Mouse (Mus musculus) myocyte (in vitro differentiated cells): Measurements from ENCODE around the gene Myo5c. TPM values are rescaled to one million over a fixed set of nuclear protein-coding genes. Genes with fewer than 3 reads are reported as not detected.

Experiments
- H3K27me3 ChIP-seq: one replicate; pipeline ENCODE4 v1.6.1; 2011; ENCODE audit not compliant: control insufficient read depth, insufficient read depth, insufficient read length
- H3K36me3 ChIP-seq: one replicate; pipeline ENCODE4 v1.6.1; 2011; ENCODE audit not compliant: control insufficient read depth, insufficient read depth
- H3K4me2 ChIP-seq: one replicate; pipeline ENCODE4 v1.6.1; 2011; ENCODE audit warnings: low read depth, control low read depth
- H3K4me3 ChIP-seq: one replicate; pipeline ENCODE4 v1.5.1; 2011; ENCODE audit warnings: mild to moderate bottlenecking, control low read depth, moderate library complexity
- H3K79me2 ChIP-seq: one replicate; pipeline ENCODE4 v1.6.1; 2011; ENCODE audit not compliant: control insufficient read depth, insufficient read depth
- H3ac ChIP-seq: one replicate; pipeline ENCODE4 v1.6.1; 2011; ENCODE audit not compliant: control insufficient read depth, insufficient read length
- CEBPB ChIP-seq: IDR thresholded peaks from 2 replicates; pipeline ENCODE4 v1.6.1; 2011; ENCODE audit warnings: mild to moderate bottlenecking, moderate library complexity; ENCODE audit not compliant: poor library complexity, insufficient read depth, severe bottlenecking
- E2F4 ChIP-seq: IDR thresholded peaks from one replicate; pipeline ENCODE4 v1.6.1; 2011; ENCODE audit warnings: mild to moderate bottlenecking, control low read depth, moderate library complexity; ENCODE audit not compliant: insufficient read depth
- MAX ChIP-seq: IDR thresholded peaks from one replicate; pipeline ENCODE4 v1.6.1; 2011; ENCODE audit warnings: low read depth, mild to moderate bottlenecking, control low read depth
- MYOD1 ChIP-seq, 3 experiments: IDR thresholded peaks; one replicate each; pipeline ENCODE4 v1.6.1; 2011; ENCODE audit warnings: control low read depth in 2 of 3, low read depth in 2 of 3, mild to moderate bottlenecking in 2 of 3, moderate library complexity in 1 of 3; ENCODE audit not compliant: insufficient read length in 2 of 3, control insufficient read depth in 1 of 3
- MYOG ChIP-seq, 3 experiments: IDR thresholded peaks; one replicate each; pipeline ENCODE4 v1.6.1; 2011; ENCODE audit warnings: control low read depth in 2 of 3, low read depth in 2 of 3, mild to moderate bottlenecking in 2 of 3; ENCODE audit not compliant: insufficient read length in 2 of 3, control insufficient read depth in 1 of 3, insufficient read depth in 1 of 3
- POLR2A ChIP-seq: IDR thresholded peaks from one replicate; pipeline ENCODE4 v1.6.1; 2011; ENCODE audit warnings: low read depth, mild to moderate bottlenecking, control low read depth, moderate library complexity; ENCODE audit not compliant: insufficient read length
- POLR2AphosphoS2 ChIP-seq: IDR thresholded peaks from one replicate; pipeline ENCODE4 v1.6.1; 2011; ENCODE audit warnings: low read depth, control low read depth; ENCODE audit not compliant: insufficient read length
- REST ChIP-seq: IDR thresholded peaks from one replicate; pipeline ENCODE4 v1.6.1; 2011; ENCODE audit warnings: mild to moderate bottlenecking, control low read depth, moderate library complexity; ENCODE audit not compliant: insufficient read depth, insufficient read length
- SRF ChIP-seq: IDR thresholded peaks from one replicate; pipeline ENCODE4 v1.6.1; 2011; ENCODE audit warnings: low read depth; ENCODE audit not compliant: control insufficient read depth, insufficient read length
- TCF12 ChIP-seq: IDR thresholded peaks from one replicate; pipeline ENCODE4 v1.6.1; 2011; ENCODE audit warnings: mild to moderate bottlenecking, control low read depth; ENCODE audit not compliant: poor library complexity, insufficient read depth, severe bottlenecking
- TCF3 ChIP-seq: IDR thresholded peaks from one replicate; pipeline ENCODE4 v1.6.1; 2011; ENCODE audit warnings: low read depth, control low read depth; ENCODE audit not compliant: insufficient read length
- USF1 ChIP-seq: IDR thresholded peaks from one replicate; pipeline ENCODE4 v1.6.1; 2011; ENCODE audit warnings: low read depth, mild to moderate bottlenecking, control low read depth, moderate library complexity
- polyA plus RNA-seq: library from polyadenylated mRNA; unstranded; fragments of >200 nt; fragmentation: generic; extraction: Trizol; gene quantifications from one replicate; pipeline ENCODE4 v1.2.1, GENCODE M21; 2012; ENCODE audit warnings: missing spikeins

Myo5c gene
- polyA plus RNA-seq, 1 experiment, result 0.07 TPM

- Histone ChIP-seq H3K79me2 (no peaks in the 10 kb centered on the region), H3K4me2 (no peak within 1 kb of the TSS), H3K27me3 (no peaks in the 10 kb centered on the region), H3K36me3 (no peaks in the 10 kb centered on the region), H3K4me3 (no peak within 1 kb of the TSS), H3ac (no peak within 1 kb of the TSS)
- TF ChIP-seq SRF (no peak), MAX (no peak), POLR2AphosphoS2 (no peak)
These were observed 115.6 kb downstream of the Myo5c start, which contains the start of gene Bcl2l10 for GRCm38 (mm10) chr9:75347458-75347857. Bcl2l10 (plus strand) TSS chr9:75347758.

GRCm38 (mm10) chr9:75348066-75348465 lies 116.2 kb downstream of the Myo5c start:
- Histone ChIP-seq H3K4me3 (no peak overlapping the region), H3K36me3 (no peaks in the 10 kb centered on the region), H3K27me3 (no peaks in the 10 kb centered on the region), H3ac (no peak overlapping the region), H3K79me2 (no peaks in the 10 kb centered on the region), H3K4me2 (no peak overlapping the region)
- TF ChIP-seq USF1 (no peak), POLR2A (no peak), REST (no peak), CEBPB (no peak), POLR2AphosphoS2 (no peak), MAX (no peak)

- Histone ChIP-seq H3K4me2 (no peak overlapping the region), H3K36me3 (no peaks in the 10 kb centered on the region), H3K79me2 (no peaks in the 10 kb centered on the region), H3K27me3 (no peaks in the 10 kb centered on the region), H3ac (no peak overlapping the region), H3K4me3 (no peak overlapping the region)
- TF ChIP-seq MAX (no peak), POLR2A (no peak), TCF3 (no peak), REST (no peak), E2F4 (no peak), MYOG (IDR thresholded peaks at IDR 0.05; ENCODE audit: control insufficient read depth in 1 of 3, insufficient read depth in 1 of 3, insufficient read length in 2 of 3, low read depth in 2 of 3) (no peak), POLR2AphosphoS2 (no peak), SRF (no peak)
These were observed 116.8 kb downstream of the Myo5c start for GRCm38 (mm10) chr9:75348641-75349040.

GRCm38 (mm10) chr9:75353094-75353493 lies 121.3 kb downstream of the Myo5c start:
- H3K36me3 ChIP-seq, result no peaks in the 10 kb centered on the region
- no peak overlapping the region for H3K4me3 ChIP-seq
- no peaks in the 10 kb centered on the region for H3K79me2 ChIP-seq
- no peak for TF ChIP-seq MYOD1 (IDR thresholded peaks at IDR 0.05; ENCODE audit: control insufficient read depth in 1 of 3, insufficient read length in 2 of 3, low read depth in 2 of 3)
- no peak for TF ChIP-seq POLR2AphosphoS2
- no peak for TF ChIP-seq E2F4
- TF ChIP-seq TCF12, result no peak
- no peak for TF ChIP-seq CEBPB
- no peak for TF ChIP-seq REST
- no peak for TF ChIP-seq USF1
- TF ChIP-seq SRF, result no peak
- TF ChIP-seq POLR2A, result no peak
- TF ChIP-seq TCF3, result no peak
- no peak for TF ChIP-seq MYOG (IDR thresholded peaks at IDR 0.05; ENCODE audit: control insufficient read depth in 1 of 3, insufficient read depth in 1 of 3, insufficient read length in 2 of 3, low read depth in 2 of 3)
- TF ChIP-seq MAX, result no peak
- H3K4me2 ChIP-seq, result no peak overlapping the region
- no peak overlapping the region for H3ac ChIP-seq
- no peaks in the 10 kb centered on the region for H3K27me3 ChIP-seq

Other genes with a start within 250 kb of the Myo5c start
- 160 TPM for gene Arpp19, start 194.4 kb upstream of the Myo5c start, polyA plus RNA-seq
- gene Myo5a, start 161.0 kb upstream of the Myo5c start, polyA plus RNA-seq, result 15.4 TPM
- gene Gnb5, start 74.3 kb downstream of the Myo5c start, polyA plus RNA-seq, result 24.3 TPM
- gene Bcl2l10, start 115.7 kb downstream of the Myo5c start, polyA plus RNA-seq, result not detected
- gene Mapk6, start 178.0 kb downstream of the Myo5c start, polyA plus RNA-seq, result 52.8 TPM
- 25.4 TPM for gene Leo1, start 209.5 kb downstream of the Myo5c start, polyA plus RNA-seq